Mouse (Mus musculus) cerebellum, adult 2 months (tissue): ENCODE results near the gene Gtf2h2. TPM values are rescaled to one million over a fixed set of nuclear protein-coding genes. Genes with fewer than 3 reads are reported as not detected.

Experiments
- DNase-seq, 2 experiments: peaks; one replicate each; pipeline ENCODE4 v3.0.0; 2021
- H3K27ac ChIP-seq: fragments of 200-500 bp; 2 replicates; pipeline ENCODE4 v1.5.1; 2012; ENCODE audit warnings: low read length, control low read depth, inconsistent platforms; ENCODE audit not compliant: insufficient read depth
- H3K27me3 ChIP-seq: fragments of 200-500 bp; 2 replicates; pipeline ENCODE4 v1.6.1; 2012; ENCODE audit warnings: inconsistent platforms, mild to moderate bottlenecking, low read length, moderate library complexity; ENCODE audit not compliant: control insufficient read depth, insufficient read depth
- H3K4me1 ChIP-seq: fragments of 200-500 bp; 2 replicates; pipeline ENCODE4 v1.6.1; 2011; ENCODE audit warnings: low read length; ENCODE audit not compliant: control insufficient read depth, insufficient read depth
- H3K4me3 ChIP-seq: fragments of 200-500 bp; replicated peaks from 2 replicates; pipeline ENCODE3; 2011; ENCODE audit warnings: mild to moderate bottlenecking, low read depth, low read length, control low read depth; ENCODE audit not compliant: insufficient read depth
- CTCF ChIP-seq: fragments of 200-500 bp; IDR thresholded peaks from 2 replicates; pipeline ENCODE4 v1.5.1; 2011; ENCODE audit warnings: low read depth, mild to moderate bottlenecking, control low read depth, low read length, moderate library complexity, borderline replicate concordance; ENCODE audit not compliant: insufficient read depth
- POLR2A ChIP-seq: fragments of 200-500 bp; IDR thresholded peaks from 2 replicates; pipeline ENCODE4 v1.6.1; 2011; ENCODE audit warnings: low read length, control low read depth, borderline replicate concordance; ENCODE audit not compliant: insufficient read depth
- WGBS: fragments of 180-500 bp; shearing (Covaris S2); methylation state at CpG from one replicate; pipeline ENCODE4 v1.1.7; 2018; 5-methylcytosine and 5-hydroxymethylcytosine counted together
- polyA plus RNA-seq: library from polyadenylated mRNA; depleted of rRNA; stranded (reverse); fragments of >200 nt; gene quantifications from 2 replicates; pipeline ENCODE4 v1.2.3, GENCODE M21; 2012; rRNA removed

Gene Gtf2h2
- 67.1 and 73.0 TPM in 2 replicates for polyA plus RNA-seq

DNA sequence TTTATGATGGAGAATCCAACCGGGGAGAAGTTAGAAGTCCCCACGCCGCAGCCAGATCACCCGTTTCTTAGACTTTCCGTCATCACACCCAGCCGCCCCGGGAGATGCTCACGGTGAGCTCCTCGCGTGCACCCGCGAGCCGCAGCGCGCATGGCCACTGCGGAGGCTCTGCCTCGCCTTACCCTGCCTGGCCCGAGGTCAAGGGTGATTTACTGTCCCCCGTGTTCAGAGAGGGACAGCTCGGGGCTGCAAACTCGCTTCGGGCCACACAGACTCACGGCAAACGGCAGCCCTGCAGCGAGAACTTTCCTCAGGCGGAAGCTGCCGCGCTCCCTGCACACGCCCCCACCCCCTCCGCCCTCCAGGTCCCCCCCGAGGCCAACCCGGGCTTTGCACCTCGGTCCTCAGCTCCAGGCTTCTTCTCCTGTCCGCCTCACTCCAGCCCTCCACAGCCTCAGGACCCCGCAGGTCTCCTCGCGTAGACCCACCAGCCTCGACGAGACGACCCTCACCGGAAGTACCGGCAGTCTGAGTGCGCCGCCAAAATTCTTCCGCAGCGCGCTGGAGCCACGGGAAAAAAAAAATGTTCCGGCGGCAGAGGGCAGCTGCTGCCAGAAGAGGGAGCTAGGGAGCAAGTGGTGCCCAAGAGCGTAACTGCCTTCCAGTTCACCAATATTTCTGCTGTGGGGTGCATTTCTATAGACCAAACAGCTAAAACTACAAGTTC lies at the start of gene Gtf2h2:
TSS of gene Gtf2h2 (minus strand) at position 519 of the 727 bp plus-strand sequence.
- Histone ChIP-seq H3K27me3 (no peaks in the 10 kb centered on the region), H3K4me1 (no peaks in the 10 kb centered on the region), H3K4me3 (peak within 1 kb of the TSS; percentile 87), H3K27ac (peak within 1 kb of the TSS; percentile 65; the same call in 1 of the 2 replicates)
- TF ChIP-seq CTCF (peak; percentile 85), POLR2A (peak; percentile 53; the same call in 1 of the 2 replicates)
- under 1% methylated on average over 51 of the region's 51 CpGs for WGBS
- peak; percentile 83 to 92 for DNase-seq

DNA sequence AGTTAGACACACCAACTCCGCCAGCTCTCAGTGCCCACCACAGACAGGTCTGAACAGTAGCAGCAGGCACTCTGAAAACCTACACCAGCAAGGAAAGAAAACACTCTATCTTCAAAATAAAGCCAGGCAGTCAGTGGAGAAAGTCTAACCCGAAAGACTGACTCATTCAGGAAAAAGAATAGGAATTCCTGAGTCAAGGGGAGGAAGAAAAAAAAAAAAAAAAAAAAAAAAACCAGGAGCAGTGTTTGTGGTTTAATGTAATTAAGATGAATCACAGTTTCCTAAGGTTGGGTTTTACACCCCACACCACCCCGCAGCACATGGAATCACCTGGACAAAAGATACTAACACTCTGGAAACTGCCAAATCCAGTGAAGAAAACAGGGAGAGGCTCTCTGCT lies 43.8 kb upstream of the Gtf2h2 start:
- H3K4me1 ChIP-seq, result no peaks in the 10 kb centered on the region
- TF ChIP-seq POLR2A (no peak), CTCF (no peak)
- H3K27me3 ChIP-seq, result no peaks in the 10 kb centered on the region
- no peak overlapping the region for H3K4me3 ChIP-seq
- DNase-seq, result no peak
- no peak overlapping the region for H3K27ac ChIP-seq
- WGBS, result 86% methylated on average over 3 of the region's 3 CpGs

- Histone ChIP-seq H3K27ac (no peak overlapping the region), H3K4me1 (peaks cover 2% of the 10 kb centered on the region; the same call in 1 of the 2 replicates), H3K27me3 (no peaks in the 10 kb centered on the region), H3K4me3 (no peak overlapping the region)
- 85% methylated on average over 6 of the region's 6 CpGs for WGBS
- TF ChIP-seq POLR2A, result no peak
- TF ChIP-seq CTCF, result no peak
- DNase-seq, result no peak
Measured at GRCm38 (mm10) chr13:100532788-100533365, 40.5 kb upstream of the Gtf2h2 start.

GRCm38 (mm10) chr13:100526649-100527038 lies 34.3 kb upstream of the Gtf2h2 start:
- Histone ChIP-seq H3K27ac (peak overlapping the region; percentile 64), H3K4me3 (no peak overlapping the region), H3K27me3 (no peaks in the 10 kb centered on the region), H3K4me1 (peaks cover 7% of the 10 kb centered on the region)
- TF ChIP-seq CTCF (no peak), POLR2A (no peak)
- DNase-seq, result no peak
- 69% methylated on average over 6 of the region's 6 CpGs for WGBS

DNA sequence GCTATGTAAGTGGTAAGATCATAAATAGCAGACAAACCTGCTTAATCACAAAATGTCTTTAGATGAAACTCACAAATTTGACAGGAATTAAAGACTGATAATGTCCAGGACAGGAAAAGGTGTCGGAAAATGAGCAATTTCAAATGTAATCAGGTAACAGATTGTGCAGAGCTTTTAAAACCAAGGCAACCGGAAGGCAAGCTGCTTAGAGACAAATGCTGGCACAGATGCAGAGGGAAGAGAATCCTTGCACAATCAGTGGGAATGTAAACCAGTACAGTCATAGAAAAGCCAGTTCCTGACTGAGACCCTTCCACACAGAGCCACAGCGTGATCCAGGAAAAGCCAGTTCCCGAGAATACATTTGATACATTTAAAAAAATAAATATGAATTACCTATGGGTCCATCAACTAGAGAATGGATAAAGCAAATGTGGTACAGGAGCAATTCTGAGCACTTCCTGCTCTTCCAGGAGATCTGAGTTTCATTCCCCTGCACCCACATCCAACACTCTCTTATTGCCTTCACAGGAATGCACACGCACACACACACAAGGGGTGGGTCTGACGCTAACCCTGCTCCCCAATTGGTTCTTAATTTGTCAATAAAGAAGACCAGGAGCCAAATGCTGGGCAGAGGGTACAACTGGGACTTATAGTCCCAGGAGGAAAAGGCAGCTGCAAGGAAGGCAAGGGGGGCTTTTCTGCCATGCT lies 33.7 kb upstream of the Gtf2h2 start:
- H3K27me3 ChIP-seq, result no peaks in the 10 kb centered on the region
- 16% methylated on average over 6 of the region's 6 CpGs for WGBS
- H3K4me1 ChIP-seq, result peaks cover 7% of the 10 kb centered on the region
- peak; percentile 47 to 78 for DNase-seq
- TF ChIP-seq POLR2A, result peak; percentile 30; the same call in 1 of the 2 replicates
- TF ChIP-seq CTCF, result no peak
- peak overlapping the region; percentile 64 for H3K27ac ChIP-seq
- H3K4me3 ChIP-seq, result no peak overlapping the region

GRCm38 (mm10) chr13:100524896-100525295 lies 32.5 kb upstream of the Gtf2h2 start:
- peak in 1 of 2 experiments; percentile 37 for DNase-seq
- no peaks in the 10 kb centered on the region for H3K27me3 ChIP-seq
- no peak overlapping the region for H3K27ac ChIP-seq
- TF ChIP-seq CTCF (no peak), POLR2A (no peak)
- 27% methylated on average over 6 of the region's 6 CpGs for WGBS
- no peak overlapping the region for H3K4me3 ChIP-seq
- H3K4me1 ChIP-seq, result peaks cover 7% of the 10 kb centered on the region

DNA sequence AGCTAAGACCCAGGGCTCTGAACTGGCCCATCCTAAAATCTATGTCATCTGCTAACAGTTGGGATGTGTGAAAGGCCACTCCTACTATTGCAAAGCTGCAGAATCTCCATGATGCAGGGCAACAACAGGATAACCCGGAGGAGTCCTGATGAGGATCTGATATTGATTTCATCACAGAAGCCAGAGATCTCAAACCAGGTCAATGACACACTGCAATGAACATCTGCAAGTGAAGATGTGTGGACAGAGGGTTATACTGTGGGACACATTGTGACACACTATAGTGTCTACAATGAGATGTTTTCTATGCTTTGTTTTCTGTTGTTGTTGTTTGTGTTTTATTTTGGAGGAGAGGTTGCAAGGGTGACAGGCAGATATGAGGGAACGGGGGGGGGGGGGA lies 31.3 kb upstream of the Gtf2h2 start:
- TF ChIP-seq POLR2A (no peak), CTCF (no peak)
- no peak overlapping the region for H3K27ac ChIP-seq
- WGBS, result 96% methylated on average over 2 of the region's 2 CpGs
- peaks cover 7% of the 10 kb centered on the region for H3K4me1 ChIP-seq
- H3K27me3 ChIP-seq, result no peaks in the 10 kb centered on the region
- no peak overlapping the region for H3K4me3 ChIP-seq
- DNase-seq, result no peak
